Mouse (Mus musculus) bone marrow, adult 2 months (tissue): Measurements from ENCODE around the gene Gfi1b.

Experiments used
- CTCF ChIP-seq: fragments of 200-500 bp; IDR thresholded peaks from 2 replicates; pipeline ENCODE4 v1.5.1; 2011; ENCODE audit warnings: low read length, control low read depth; ENCODE audit not compliant: control insufficient read depth, insufficient read depth
- POLR2A ChIP-seq: fragments of 200-500 bp; IDR thresholded peaks from 2 replicates; pipeline ENCODE4 v1.6.1; 2011; ENCODE audit warnings: low read depth, mild to moderate bottlenecking, control low read depth, low read length, borderline replicate concordance; ENCODE audit not compliant: control insufficient read depth

- TF ChIP-seq POLR2A (no peak), CTCF (peak; percentile 59)
Observed at GRCm38 (mm10) chr2:28616358-28616757, 5.4 kb downstream of the Gfi1b start.
